Mouse (Mus musculus): Measurements from ENCODE around the gene Haus3.

The Haus3 gene

GRCm38 (mm10) chr5:34119121-34119856 is 50.0 kb downstream of the Haus3 start:
- no peak for DNase-seq (ENCODE audit: low read depth, low spot score)

DNA sequence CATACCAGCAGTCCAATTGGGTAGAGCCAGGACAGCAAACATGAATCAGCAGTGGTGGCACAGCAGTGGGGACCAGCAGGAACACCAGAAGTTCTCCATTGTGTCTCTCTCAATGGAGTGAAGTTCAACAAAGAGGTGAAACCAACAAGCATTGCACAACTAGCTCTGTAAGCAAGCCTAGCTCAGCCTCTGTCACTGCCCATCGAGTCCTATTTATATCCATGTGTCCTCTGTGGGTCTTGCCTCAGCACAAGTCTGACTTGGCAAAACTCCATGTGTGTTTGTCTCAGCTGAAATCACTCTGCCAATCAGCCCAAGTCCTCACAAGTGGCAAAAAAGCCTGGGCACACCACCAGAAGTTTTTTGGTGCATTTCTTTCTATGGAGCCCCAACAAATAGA is 63.6 kb downstream of the Haus3 start:
- no peak for DNase-seq (ENCODE audit: low read depth, low spot score)

Measured in retina, adult 2 months (tissue).